Mouse (Mus musculus): Measurements from ENCODE around the gene Ndp. TPM values are rescaled to one million over a fixed set of nuclear protein-coding genes. Genes with fewer than 3 reads are reported as not detected.

The Ndp gene
- not detected in 2 replicates for polyA plus RNA-seq (2012)

- no peaks in the 10 kb centered on the region for H3K36me3 ChIP-seq (ENCODE audit: control insufficient read depth)
- peaks cover 13% of the 10 kb centered on the region for H3K27me3 ChIP-seq (ENCODE audit: control insufficient read depth)
- H3K4me1 ChIP-seq (ENCODE audit: control insufficient read depth), result no peaks in the 10 kb centered on the region
- no peaks in the 10 kb centered on the region for H3K9me3 ChIP-seq (ENCODE audit: control insufficient read depth, low read length)
- no peak within 1 kb of the TSS for H3K4me3 ChIP-seq (replicated peaks)
- TF ChIP-seq GATA1 (IDR thresholded peaks at IDR 0.05; ENCODE audit: low read length), result no peak
- no peak for TF ChIP-seq TAL1 (IDR thresholded peaks at IDR 0.05; ENCODE audit: low read length)
These were observed at the start of gene Ndp for GRCm38 (mm10) chrX:16911241-16911873. TSS of gene Ndp (minus strand) at chrX:16911774.

DNA sequence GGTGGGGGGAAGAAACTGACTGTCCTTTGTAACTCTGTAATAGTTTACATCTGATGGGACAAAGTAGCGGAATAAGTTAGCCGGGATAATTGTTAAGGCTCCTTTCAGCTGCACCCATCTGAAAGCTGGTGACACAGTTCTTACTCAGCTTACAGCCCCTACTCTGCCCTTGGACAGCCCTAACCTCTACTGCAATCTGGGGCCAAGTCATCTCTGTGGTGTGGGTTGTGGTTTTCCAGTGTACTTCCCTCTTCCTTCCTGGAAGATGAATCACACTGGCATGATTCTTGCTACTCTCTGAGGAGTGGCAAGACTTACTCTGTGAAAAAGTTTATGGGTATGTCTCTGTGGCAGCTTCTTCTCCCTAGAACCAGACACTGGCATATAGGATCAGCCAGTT, 43.2 kb upstream of the Ndp start:
- peaks cover 3% of the 10 kb centered on the region; the same call in 1 of the 2 replicates for H3K9me3 ChIP-seq (ENCODE audit: control insufficient read depth, low read length)
- no peaks in the 10 kb centered on the region for H3K27me3 ChIP-seq (ENCODE audit: control insufficient read depth)
- no peak for TF ChIP-seq TAL1 (IDR thresholded peaks at IDR 0.05; ENCODE audit: low read length)
- H3K4me1 ChIP-seq (ENCODE audit: control insufficient read depth), result no peaks in the 10 kb centered on the region
- H3K4me3 ChIP-seq (replicated peaks), result no peak overlapping the region
- no peaks in the 10 kb centered on the region for H3K36me3 ChIP-seq (ENCODE audit: control insufficient read depth)

DNA sequence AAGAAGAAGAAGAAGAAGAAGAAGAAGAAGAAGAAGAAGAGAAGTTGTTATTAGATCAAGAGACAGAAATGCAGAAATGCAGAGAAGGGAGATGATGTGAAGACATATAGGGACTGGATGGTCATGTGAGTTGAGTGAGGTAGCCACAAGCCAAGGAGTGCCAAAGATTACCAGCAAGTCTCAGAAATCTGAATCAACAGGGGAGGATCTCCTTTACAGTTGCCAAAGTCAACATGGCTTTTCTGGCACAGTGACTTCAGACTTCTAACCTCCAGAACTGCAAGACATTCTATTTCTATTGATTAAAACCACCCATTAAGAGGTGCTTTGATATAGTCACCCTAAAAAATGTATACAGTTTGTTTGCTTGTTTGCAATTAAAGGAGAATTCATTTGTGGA, 6.4 kb upstream of the Ndp start:
- H3K36me3 ChIP-seq (ENCODE audit: control insufficient read depth), result no peaks in the 10 kb centered on the region
- TF ChIP-seq GATA1 (IDR thresholded peaks at IDR 0.05; ENCODE audit: low read length) (no peak), TAL1 (IDR thresholded peaks at IDR 0.05; ENCODE audit: low read length) (no peak)

DNA sequence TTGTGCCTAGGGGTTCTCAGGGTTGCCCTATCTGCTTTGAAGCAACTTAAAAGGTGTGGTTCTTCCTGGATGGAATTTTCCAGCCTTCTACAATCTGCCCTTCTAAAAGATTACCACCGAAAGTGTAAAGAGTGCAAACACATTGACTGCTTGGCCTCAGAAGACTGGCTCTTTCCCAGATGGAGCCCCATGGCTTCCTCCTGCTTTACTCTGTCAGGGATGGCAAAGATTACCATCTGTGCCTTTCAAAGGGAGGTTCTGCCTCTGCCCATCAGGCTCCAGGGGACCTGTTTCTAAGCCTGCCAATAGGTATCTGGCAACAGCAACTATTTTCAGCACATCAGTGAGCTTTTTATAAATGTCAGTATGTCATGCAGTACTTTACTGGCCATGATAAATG, 1.5 kb upstream of the Ndp start:
- TF ChIP-seq GATA1 (IDR thresholded peaks at IDR 0.05; ENCODE audit: low read length), result no peak
- TF ChIP-seq TAL1 (IDR thresholded peaks at IDR 0.05; ENCODE audit: low read length), result no peak
- Histone ChIP-seq H3K36me3 (ENCODE audit: control insufficient read depth) (no peaks in the 10 kb centered on the region), H3K4me3 (replicated peaks) (no peak overlapping the region), H3K4me1 (ENCODE audit: control insufficient read depth) (no peaks in the 10 kb centered on the region), H3K9me3 (ENCODE audit: control insufficient read depth, low read length) (no peaks in the 10 kb centered on the region), H3K27me3 (ENCODE audit: control insufficient read depth) (peaks cover 13% of the 10 kb centered on the region)

More for the DNA sequence above, 6.4 kb upstream of the Ndp start:
- Histone ChIP-seq H3K4me3 (replicated peaks) (no peak overlapping the region), H3K4me1 (ENCODE audit: control insufficient read depth) (no peaks in the 10 kb centered on the region), H3K9me3 (ENCODE audit: control insufficient read depth, low read length) (no peaks in the 10 kb centered on the region), H3K27me3 (ENCODE audit: control insufficient read depth) (no peaks in the 10 kb centered on the region)

GRCm38 (mm10) chrX:16911911-16912310, 337 bp upstream of the Ndp start:
- Histone ChIP-seq H3K9me3 (ENCODE audit: control insufficient read depth, low read length) (no peaks in the 10 kb centered on the region), H3K4me1 (ENCODE audit: control insufficient read depth) (no peaks in the 10 kb centered on the region), H3K36me3 (ENCODE audit: control insufficient read depth) (no peaks in the 10 kb centered on the region), H3K4me3 (replicated peaks) (no peak overlapping the region), H3K27me3 (ENCODE audit: control insufficient read depth) (peaks cover 13% of the 10 kb centered on the region)
- TF ChIP-seq GATA1 (IDR thresholded peaks at IDR 0.05; ENCODE audit: low read length) (no peak), TAL1 (IDR thresholded peaks at IDR 0.05; ENCODE audit: low read length) (no peak)

DNA sequence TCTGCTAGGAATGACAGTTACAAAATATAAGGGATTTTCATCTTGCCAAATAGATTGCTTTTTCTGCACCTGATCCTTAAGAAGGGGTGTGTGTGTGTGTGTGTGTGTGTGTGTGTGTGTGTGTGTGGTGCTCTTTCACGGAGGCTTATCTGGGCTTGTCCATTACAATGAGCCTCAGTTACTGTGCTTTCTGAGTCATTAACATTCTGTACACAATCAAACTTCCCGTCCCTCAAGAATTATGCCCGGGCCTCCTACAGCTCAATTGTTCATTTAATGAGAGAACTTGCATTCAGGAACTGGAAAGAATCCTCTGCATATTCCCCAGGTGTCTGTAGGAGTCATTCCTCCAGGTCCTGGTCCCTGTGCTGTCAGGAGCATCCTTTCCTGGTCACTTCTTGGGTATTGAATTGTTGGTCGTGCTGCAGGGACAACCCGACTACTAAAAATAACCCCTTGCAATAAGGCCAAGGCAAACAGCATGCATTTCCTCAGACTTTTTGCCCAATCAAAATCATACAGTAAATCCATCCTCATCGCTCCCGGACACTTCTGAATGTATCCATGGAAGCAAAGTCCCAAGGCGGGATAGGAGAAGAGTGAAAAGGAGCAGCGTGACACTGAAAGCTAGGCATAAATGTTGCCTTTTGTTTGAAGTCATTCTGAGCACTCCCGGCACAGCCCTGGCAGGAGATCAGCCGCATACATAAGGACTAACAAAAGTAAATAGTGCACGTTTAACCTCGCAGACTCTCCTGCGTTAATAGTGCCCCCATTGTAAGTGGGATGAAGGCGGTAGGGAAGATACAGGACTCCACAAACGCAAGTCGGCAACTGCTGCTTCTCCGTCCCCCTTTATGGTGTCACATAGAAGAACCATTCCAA, 1.1 kb downstream of the Ndp start:
- H3K27me3 ChIP-seq (ENCODE audit: control insufficient read depth), result peaks cover 13% of the 10 kb centered on the region
- no peaks in the 10 kb centered on the region for H3K4me1 ChIP-seq (ENCODE audit: control insufficient read depth)
- no peaks in the 10 kb centered on the region for H3K9me3 ChIP-seq (ENCODE audit: control insufficient read depth, low read length)
- no peak for TF ChIP-seq TAL1 (IDR thresholded peaks at IDR 0.05; ENCODE audit: low read length)
- no peak for TF ChIP-seq GATA1 (IDR thresholded peaks at IDR 0.05; ENCODE audit: low read length)
- no peak overlapping the region for H3K4me3 ChIP-seq (replicated peaks)
- H3K36me3 ChIP-seq (ENCODE audit: control insufficient read depth), result no peaks in the 10 kb centered on the region

GRCm38 (mm10) chrX:16908652-16909051, 2.9 kb downstream of the Ndp start:
- Histone ChIP-seq H3K9me3 (ENCODE audit: control insufficient read depth, low read length) (no peaks in the 10 kb centered on the region), H3K4me1 (ENCODE audit: control insufficient read depth) (no peaks in the 10 kb centered on the region), H3K36me3 (ENCODE audit: control insufficient read depth) (no peaks in the 10 kb centered on the region), H3K4me3 (replicated peaks) (no peak overlapping the region), H3K27me3 (ENCODE audit: control insufficient read depth) (peaks cover 13% of the 10 kb centered on the region)
- TF ChIP-seq GATA1 (IDR thresholded peaks at IDR 0.05; ENCODE audit: low read length), result no peak
- no peak for TF ChIP-seq TAL1 (IDR thresholded peaks at IDR 0.05; ENCODE audit: low read length)

DNA sequence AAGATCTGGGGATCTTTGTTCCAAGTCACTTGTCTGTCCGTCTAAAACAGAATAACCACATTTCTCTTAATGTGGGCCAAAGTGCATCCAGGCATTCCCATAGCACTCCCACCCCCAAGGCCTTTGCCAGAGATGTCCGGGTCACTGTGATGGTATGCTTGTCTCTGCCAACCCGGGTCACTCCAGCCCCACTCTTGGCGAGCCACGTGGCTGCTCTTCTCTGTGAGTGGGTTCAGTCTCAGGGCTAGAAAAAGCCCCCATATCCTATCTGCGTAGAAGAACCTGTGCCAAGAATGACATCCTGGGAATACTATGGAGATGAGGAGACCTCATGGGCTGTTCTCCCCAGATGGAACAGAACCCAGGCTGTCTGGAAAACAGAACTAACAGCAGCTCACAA, 4.0 kb downstream of the Ndp start:
- H3K36me3 ChIP-seq (ENCODE audit: control insufficient read depth), result no peaks in the 10 kb centered on the region
- no peaks in the 10 kb centered on the region for H3K4me1 ChIP-seq (ENCODE audit: control insufficient read depth)
- TF ChIP-seq TAL1 (IDR thresholded peaks at IDR 0.05; ENCODE audit: low read length), result no peak
- no peak for TF ChIP-seq GATA1 (IDR thresholded peaks at IDR 0.05; ENCODE audit: low read length)
- no peak overlapping the region for H3K4me3 ChIP-seq (replicated peaks)
- no peaks in the 10 kb centered on the region for H3K9me3 ChIP-seq (ENCODE audit: control insufficient read depth, low read length)
- H3K27me3 ChIP-seq (ENCODE audit: control insufficient read depth), result peaks cover 13% of the 10 kb centered on the region

DNA sequence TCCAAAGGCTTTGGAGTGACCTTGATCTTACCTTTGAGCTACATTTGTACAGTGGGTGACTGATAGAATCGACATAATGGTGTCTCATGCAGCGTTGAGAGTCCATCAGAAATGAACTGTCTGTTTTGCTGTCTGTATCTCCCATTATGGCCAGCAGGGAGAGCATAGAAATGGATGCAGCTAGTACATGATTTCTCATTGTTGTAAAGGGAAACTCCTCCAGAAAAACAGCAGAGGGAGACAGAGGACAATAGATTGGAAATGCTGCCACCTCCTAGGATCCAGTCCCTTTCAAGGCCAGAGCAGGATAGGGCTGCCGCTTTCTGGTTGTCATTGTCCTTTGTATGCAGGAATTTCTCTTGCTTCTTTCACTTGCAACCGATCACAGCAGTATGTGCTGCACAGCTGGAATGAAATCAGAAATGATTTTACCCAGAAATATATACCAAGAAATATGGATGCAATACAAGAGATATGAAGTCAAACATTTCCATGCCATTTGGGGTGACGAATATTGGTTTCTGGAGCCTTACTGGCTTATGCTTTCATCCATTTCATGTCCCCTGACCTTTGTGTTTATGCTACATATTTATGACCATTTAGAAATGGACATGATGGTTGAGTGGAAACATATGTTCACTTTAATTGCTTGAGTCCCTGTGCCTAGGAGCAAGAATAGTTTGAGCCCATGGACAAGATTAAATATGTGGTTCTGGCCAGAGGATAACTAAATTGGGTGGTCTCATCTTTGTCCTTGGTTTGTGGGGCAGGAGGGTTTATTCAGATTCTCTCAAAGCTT, 17.0 kb downstream of the Ndp start:
- no peak for TF ChIP-seq TAL1 (IDR thresholded peaks at IDR 0.05; ENCODE audit: low read length)
- no peak for TF ChIP-seq GATA1 (IDR thresholded peaks at IDR 0.05; ENCODE audit: low read length)
- Histone ChIP-seq H3K36me3 (ENCODE audit: control insufficient read depth) (no peaks in the 10 kb centered on the region), H3K9me3 (ENCODE audit: control insufficient read depth, low read length) (no peaks in the 10 kb centered on the region), H3K4me1 (ENCODE audit: control insufficient read depth) (no peaks in the 10 kb centered on the region), H3K4me3 (replicated peaks) (no peak overlapping the region), H3K27me3 (ENCODE audit: control insufficient read depth) (no peaks in the 10 kb centered on the region)

All from erythroblast, embryonic 14.5 days (primary cell).